Mouse (Mus musculus): ENCODE results near the gene Tdo2.

Tdo2 gene

DNA sequence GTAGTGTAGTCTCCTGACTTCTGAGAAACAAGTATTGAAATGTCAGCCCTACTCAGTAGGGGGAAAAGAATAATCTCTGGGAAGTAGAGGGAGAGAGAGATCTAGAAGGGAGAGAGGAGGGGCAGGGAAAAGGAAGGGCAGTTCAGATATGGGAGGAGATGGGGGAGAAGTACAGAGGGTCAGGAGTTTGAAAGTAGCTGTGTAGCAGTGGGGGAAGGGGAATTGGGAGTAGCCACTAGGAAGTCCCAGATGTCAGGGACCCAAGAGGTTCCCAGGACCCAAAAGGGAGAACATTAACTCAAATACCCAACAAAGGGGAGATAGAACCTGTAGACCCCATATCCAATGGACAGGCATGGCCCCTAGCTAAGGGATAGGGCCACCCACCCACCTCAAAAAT, at the start of gene Tdo2:
Gene Tdo2 (minus strand): TSS at position 101 of the 400 bp plus-strand sequence.
- no peak for DNase-seq (ENCODE audit: low spot score)

DNA sequence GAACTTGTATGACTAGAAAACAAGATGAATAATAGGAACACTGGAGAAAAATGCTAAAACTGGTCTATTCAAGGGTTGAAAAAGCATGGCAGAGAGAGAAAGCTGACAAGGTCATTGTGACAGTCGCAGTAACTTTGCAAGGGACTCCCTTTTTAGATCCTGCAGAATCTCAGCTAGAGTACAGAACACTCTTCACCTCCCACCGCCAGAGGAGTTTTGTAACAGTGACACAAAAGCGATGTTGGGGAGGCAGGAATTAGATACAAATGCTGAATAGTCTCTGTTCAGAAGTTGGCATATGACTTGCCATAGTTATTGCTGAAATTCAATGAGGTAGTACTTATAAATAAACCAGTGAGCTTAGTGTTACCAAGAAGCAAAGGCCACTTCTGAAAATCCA, 47.1 kb upstream of the Tdo2 start:
- no peak for DNase-seq (ENCODE audit: low spot score)

DNA sequence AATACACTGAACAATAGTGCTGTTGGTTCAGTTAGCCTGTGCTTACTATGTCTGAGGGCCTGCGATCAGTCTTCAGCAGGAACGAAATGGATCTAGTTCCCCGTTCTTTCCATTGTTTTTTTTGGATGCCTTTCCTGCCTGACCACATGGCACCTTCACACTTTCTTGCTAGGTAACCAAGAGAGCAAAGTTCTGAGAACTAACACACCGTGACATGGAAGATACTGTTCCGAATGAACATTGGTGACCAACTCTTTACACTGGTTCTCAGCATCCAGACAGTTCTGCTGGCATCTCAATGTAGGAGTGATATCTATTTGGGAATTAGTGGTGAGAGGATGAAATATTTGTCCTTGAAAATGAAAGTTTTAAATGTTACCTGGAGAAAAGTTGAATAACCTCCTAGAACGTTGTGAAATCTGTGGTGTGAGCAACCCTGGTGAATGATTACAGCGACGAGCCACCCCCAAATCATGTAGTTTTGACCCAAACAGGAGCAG, 46.5 kb upstream of the Tdo2 start:
- DNase-seq (ENCODE audit: low spot score), result no peak

DNA sequence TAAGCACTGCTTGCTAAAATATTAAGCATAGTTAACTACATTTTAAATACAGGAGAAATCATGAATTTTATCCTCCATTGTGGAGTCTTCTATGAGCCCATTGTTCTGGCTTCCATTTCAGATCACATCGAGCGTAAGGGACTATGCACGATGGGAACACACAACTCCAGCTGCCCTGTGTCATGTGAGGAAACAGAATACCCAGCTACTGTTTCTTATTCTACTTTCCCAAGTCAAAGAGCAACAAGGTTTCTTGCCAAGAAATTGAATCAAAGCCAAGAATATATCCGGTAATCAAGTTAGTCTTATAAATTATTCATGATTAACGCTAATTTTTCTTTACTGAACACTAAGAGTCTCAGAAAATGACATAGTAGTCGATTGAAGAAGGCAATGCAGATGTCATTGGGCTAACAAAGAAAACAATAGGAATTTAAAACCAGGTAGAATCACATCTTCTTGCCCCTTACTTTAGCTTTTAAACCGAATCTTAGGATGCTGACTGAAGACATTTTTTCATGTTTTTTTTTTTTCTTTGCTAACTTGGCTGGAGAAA, 38.2 kb upstream of the Tdo2 start:
- DNase-seq (ENCODE audit: low spot score), result no peak

DNA sequence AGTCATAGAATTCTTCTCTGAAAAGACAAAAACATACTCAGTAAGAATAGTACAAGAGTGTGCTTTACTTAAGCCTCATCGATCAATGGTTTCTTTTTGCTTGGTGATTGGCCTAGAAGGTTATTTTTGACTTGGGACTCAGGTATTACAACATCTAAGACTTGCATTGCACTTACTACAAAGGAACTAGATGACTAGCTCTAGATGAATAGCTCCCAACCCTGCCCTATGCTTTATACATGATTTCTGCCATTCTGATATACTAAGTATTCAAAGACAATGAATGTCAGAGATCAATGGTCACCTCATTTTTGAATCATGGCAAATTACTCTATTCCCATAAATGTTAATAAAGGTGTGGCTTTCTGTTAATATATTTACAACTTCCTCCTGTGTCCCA, 31.0 kb upstream of the Tdo2 start:
- DNase-seq (ENCODE audit: low spot score), result no peak

DNA sequence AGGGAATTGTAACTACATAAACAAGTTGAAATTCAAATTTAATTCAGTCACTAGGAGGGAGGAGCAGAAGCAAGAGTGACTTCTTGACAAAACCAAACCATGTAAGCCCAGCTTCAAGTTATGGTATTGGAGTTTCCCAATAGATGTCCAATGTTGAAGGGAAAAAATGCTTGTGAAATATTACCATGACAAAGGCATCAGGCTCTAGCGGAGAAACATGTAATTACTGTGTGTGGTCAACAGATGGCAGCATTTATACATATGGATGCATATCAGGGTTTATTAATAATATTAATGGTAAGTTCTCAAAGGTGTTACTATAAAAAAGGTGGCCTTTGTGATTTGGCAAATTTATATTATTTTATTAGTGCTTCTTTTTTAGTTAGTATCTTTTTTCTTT, 20.0 kb upstream of the Tdo2 start:
- peak; percentile 67 for DNase-seq (ENCODE audit: low spot score)

DNA sequence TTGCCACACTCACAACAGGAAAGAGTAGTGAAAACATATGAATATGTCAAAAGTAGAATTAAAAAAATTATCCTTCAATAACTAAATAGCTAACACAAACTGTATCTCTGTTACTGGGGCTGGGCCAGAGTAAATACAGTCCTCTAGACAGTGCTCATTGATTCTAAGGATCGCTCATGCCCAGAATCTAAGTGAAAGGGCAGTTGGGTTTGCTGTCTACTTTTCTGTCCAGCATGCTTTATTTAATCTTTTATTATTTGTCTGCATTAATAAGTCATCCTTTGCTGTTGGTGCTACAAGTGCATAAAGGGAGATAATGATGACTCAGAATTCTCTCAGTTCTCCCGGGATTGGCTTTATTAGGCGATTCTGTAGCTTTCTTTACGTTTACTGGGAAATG, 19.4 kb upstream of the Tdo2 start:
- no peak for DNase-seq (ENCODE audit: low spot score)

DNA sequence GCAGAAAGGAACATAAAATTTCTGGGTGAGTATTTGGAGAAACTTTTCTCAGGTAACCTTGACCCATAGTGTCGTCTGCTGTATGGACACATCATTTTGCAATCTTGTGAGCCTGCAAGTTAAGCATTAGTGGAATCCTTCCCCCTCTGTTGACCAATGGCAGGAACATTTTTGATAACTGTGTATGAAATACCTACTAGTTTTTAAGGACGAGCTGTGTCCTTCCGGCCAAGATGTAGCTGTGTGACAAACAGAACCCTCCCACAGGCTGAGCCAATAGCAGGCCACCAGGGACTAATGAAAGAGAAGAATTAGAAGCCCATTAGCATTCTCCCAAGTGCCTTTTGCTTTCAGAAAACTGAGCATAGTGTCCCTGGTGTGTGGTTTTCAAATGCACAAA, 14.5 kb upstream of the Tdo2 start:
- DNase-seq (ENCODE audit: low spot score), result no peak

DNA sequence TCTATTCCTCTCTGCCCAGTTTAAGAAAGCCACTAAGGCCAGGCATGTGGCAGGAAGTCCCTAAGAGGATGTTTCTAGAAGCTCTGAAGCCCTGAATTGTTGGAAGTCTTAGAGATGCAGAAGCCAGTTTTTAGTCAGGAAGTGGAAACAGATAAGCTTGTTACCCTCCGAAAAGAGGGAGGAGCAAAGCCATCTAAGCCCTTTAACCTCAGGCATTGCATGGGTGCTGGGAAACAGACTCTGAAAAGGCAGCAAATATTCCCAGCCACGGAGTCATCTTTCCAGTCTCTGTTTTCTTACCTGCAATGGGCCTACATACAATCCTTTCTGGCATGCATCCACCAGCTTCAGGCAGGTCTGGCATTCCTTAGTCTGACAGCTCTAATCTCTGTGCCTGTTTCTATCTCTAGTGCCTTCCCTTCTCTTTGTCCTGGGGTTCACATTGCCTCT, 13.7 kb upstream of the Tdo2 start:
- DNase-seq (ENCODE audit: low spot score), result no peak

DNA sequence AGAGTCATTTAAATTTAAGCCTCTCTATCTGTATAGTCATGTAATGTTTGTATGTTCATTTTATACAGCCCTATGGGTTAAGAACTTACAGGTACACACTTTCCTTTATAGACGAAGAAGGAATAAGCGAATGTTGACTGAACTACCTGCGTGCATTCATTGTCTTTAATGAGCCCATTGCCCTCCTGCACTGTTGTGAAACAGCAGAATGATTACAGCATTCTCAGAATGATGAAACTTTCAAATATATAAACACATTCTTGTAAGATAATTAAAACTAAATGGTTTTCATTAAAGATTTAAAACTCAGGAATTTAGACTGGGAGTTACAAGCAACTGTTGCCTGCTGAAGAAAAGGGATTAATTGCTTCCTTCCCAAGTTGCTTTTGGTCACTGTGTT, 11.6 kb upstream of the Tdo2 start:
- DNase-seq (ENCODE audit: low spot score), result no peak

DNA sequence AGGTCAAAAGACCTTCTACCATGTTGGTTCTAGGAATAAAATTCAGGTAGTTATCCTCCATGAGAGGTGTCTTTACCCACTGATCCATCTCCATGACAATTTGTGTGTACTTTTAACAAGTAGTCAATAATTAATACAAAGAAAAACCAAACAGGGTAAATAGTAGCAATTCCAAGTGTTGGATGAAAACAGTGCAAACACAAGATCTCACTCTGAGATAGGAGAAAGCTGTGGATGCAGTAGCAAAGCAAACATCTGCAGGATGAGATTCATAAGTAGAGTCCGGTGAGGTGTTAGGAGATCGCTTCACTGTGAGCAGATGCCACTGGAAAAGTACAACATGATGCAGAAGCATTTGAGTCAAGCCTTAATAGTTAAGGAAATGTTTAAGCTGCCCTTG, 10.1 kb upstream of the Tdo2 start:
- no peak for DNase-seq (ENCODE audit: low spot score)

DNA sequence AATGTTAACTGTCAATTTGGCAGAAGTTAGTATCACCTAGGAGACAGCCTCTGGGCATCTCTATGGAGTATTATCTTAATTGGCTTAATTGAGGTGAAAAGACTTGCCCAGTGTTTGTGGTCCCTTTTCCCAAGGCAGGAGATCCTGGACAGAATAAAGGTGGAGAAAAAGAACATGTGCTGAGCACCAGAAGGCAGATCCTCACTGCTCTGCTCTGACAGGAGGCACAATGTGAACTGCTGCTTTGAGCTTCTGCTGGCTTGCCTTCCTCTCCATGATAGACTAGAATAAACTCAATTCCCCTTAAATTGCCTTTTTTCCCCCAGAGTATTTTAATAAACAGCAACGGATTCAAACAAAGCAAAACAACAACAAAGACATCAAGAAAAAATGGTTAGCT, 9.1 kb upstream of the Tdo2 start:
- DNase-seq (ENCODE audit: low spot score), result no peak

DNA sequence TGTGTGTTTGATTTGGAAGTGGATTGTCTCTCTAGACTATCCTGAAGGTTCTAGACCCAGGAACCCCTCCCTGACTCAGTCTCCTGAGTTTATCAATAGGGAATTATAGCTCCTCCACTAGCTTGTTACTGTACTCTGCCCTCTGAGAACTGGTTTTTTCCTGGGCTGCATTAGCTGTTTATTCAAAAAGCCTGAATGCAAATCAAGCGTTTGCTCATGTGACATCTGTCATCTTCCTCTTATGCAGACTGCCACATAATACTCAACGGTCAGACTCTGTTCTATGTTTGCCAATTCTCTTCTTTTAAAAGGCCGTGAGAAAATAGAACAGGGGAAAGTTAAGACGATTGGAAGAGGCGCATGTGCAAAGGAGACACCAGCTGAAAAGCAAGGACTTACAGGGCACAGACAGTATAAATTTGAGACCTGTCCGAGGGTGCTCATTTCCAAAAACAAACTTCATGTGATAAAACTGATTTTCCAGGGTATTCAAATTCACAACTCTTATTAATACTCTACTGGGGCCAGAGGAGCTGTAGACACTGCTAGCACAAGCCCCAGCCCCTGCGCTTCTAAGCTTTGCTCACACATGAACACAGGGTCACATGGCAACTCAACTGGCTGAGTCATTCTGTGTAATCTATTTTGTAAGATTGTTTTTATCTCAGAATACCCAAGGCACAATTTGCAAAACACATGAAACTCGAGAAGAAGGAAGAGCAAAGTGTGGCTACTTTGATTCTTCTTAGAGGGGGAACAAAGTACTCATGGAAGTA, 7.3 kb upstream of the Tdo2 start:
- no peak for DNase-seq (ENCODE audit: low spot score)

DNA sequence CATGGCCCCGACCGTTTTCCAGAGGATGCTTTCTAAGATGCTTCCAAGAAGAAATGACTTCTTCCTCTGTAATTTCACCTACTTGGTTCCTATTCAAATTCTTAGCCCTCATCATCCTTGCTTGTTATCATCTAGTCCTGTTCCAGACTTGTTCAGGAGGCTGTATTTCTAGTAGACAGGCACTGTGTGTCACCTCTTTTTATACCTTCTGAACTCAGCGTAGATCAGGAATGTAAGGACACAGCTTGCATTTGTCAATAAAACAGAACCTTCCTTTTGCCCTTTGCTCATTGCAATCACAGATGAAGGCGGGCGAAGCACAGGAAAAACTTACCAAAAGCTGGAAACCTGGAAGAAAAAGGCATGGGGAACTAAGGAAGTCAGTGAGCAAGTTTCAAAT, 6.0 kb upstream of the Tdo2 start, which contains the start of gene Asic5:
Gene Asic5 (plus strand): TSS at position 301 of the 400 bp plus-strand sequence.
- DNase-seq (ENCODE audit: low spot score), result no peak

DNA sequence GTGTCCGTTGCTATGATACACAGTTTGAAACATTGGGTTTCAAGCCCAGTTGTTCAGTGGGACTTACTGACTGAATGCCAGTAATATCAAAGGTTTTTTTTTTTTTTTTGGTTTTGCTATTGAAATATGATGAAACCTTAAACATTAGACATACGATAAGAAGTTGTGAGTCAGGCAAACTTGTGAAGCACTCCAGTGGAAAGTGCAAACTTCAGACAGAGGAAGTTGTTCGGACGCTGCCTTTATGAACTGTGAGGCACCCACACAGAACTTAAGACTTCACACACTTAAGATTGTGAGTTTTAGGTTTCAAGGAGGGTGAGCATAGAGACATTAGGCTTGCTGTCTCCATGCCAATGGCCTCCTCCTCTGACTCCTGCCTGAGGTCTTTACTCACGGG, 5.6 kb upstream of the Tdo2 start:
- DNase-seq (ENCODE audit: low spot score), result no peak

DNA sequence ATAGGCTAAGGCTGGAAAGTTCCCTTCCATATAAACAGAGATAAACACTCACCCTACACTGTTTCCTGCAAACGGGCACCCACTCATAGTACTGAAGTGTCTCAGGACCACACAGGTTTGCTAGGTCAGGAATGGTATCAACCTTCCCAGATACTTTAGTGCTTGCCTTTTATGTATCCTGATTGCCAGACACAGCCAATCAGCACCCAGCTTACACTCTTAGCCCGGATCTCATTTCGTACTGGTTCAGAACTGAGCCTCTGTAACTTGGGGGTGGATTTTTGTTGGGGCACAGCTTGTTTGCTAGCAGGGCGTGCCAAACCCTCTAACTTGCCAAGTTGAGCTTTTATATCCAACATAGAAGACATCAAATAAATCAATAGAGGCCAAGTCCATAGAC, 395 bp downstream of the Tdo2 start:
- peak; percentile 32 for DNase-seq (ENCODE audit: low spot score)

DNA sequence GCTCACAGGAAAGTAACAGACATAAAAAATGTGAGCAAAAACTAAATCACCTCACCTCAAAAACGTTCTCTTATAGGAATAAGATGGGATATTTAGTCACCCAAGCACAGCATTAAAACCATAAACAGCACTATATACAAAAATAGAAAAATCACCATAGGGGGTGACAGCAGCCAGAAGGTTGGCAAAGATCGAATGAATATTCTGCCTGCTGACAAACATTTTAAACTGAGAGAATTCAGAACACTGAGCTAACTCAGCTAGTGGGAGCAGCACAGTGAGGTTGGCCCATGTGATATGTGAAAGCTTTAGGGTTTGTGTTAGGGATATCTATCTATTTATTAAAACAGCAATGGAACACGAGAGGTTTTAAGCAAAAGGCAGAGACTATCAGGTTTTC, 11.4 kb downstream of the Tdo2 start:
- no peak for DNase-seq (ENCODE audit: low spot score)

DNA sequence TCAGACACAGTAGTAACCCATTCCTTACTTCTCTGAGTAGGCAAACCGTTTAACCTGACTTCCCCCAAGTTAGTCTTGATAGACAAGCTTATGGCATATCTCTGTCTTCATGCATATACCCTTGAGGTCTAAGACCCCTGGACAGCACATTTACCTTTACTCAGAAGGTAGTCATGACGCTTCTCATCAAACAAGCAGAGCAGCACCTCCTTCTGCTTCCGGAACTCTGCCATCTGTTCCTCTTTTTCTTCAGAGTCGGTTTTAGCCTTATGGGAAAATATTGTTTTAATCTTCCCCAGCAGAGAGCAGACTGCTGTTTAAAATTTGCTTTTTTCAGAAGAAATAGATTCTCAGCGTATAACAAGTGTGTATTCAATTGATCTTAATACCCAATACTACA, 12.2 kb downstream of the Tdo2 start:
- no peak for DNase-seq (ENCODE audit: low spot score)

DNA sequence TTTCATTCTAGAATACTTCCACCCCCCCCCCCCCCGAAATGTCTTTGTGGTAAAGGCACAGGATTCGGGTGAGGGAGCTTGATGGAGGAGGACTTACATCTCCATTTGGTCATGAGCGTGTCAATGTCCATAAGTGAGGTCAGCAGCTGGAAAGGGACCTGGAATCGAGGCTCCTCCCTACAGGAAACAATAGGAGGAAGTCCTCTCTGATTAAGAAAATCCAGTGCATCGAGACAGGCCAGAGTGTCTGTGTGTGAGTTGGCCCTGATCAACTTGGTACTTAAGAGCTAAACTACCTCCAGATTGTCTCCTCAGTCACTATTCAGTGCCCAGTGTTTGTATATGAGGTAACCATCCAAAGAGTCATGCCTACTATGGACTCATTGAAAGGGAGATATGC, 14.7 kb downstream of the Tdo2 start:
- no peak for DNase-seq (ENCODE audit: low spot score)

DNA sequence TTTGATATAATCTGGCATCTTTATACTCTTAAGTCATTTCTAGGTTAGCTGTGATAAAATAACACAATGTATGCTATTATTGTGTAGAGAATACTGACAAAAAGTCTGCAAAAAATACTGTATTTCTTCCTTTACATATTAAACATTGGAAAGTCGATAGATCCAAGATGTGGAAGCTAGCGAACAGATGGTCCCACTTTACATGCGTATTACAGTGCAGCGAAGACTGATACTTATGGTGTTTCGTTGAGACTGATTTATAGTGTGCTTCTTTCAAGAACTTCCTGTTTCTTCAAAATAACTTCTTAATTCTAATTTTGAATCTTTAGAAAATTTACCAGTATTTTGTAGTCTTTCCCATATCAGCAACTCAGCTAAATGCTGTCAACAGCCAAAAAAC, 18.5 kb downstream of the Tdo2 start:
- DNase-seq (ENCODE audit: low spot score), result no peak

DNA sequence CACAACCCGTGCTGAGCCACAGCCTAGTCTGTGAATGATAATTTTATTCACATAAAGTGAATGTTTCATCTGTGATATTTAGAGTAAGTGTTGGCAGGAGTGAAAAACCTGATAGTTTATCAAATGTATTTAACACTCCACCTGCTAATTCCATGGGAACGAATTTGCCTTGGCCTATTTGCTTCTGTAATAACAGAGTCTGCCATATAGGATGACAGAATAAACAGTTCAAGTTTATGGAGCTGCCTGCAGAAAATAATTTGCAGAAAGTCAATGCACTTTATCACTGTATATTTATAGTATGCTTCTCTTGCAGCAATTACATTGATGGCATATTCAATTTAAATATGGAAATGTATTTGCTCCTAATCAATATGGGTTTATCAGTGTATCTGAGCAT, 24.2 kb downstream of the Tdo2 start:
- no peak for DNase-seq (ENCODE audit: low spot score)

DNA sequence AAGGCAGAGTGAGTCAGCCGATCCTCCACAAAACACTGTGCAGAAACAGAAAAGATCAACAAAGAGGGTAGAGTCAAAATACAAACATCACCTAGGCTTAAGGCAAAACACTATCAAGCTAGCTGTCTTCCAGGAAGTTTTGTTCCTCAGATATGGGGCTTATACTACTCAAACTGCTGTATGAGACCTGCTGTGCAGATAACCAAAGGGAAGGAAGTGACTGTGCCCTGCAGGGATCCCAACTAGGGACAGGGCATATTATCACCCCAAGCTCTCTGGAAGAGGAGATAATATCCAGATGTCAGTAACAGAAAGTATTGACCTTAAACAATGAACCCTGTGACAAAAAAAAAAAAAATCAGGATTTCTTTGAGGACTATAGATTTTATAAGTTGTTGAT, 27.0 kb downstream of the Tdo2 start:
- DNase-seq (ENCODE audit: low spot score), result no peak

DNA sequence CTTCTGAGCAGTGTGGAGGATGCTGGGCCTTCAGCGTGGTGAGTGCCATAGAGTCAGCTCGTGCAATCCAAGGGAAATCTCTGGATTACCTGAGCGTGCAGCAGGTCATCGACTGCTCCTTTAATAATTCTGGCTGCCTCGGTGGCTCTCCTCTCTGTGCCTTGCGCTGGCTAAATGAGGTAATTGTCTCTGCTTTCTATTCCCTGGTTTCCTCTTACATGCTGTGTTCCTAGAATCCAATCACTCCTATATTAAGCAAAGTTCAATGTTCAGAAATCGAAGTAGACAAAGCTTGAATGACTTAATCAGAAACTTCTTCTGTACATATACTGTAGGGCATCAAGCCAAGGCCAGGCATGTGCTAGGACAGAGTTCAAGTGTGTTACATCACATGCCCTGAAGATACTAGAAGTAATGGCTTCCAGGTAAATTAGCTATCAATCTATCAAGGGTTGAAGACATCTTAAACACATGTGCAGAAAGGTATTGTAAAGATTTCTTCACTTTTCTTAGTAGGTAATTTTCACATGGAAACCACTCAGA, 31.1 kb downstream of the Tdo2 start:
- no peak for DNase-seq (ENCODE audit: low spot score)

DNA sequence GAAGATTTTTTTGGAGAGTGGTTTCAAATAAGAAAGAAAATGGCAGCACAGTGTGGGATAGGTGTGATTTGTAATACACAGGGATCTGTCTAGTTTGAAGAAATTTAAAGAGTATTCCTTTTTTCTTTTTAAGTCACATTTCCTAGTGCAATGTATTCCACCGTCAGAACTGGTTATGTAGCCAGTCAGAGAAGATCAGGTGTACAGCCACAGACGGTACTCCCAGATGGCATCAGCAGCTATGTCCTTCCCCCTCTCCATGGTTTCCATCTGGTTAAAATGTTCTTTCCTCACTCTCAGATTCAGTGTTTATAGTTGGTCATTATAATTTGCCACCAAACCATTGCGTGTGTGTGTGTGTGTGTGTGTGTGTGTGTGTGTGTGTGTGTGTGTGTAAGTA, 32.9 kb downstream of the Tdo2 start:
- DNase-seq (ENCODE audit: low spot score), result no peak
